Mouse (Mus musculus): ENCODE measurements around the gene Elovl5.

GRCm38 (mm10) chr9:77954496-77954895, 37.3 kb downstream of the Elovl5 start:
- TF ChIP-seq CTCF (IDR thresholded peaks at IDR 0.05; ENCODE audit: low read depth, low read length) (no peak), POLR2A (IDR thresholded peaks at IDR 0.05; ENCODE audit: insufficient read depth, low read length) (no peak)

All from ES-Bruce4 (cell line).